Mouse (Mus musculus) ES-E14 (cell line): ENCODE results near the gene Grm5. TPM values are rescaled to one million over a fixed set of nuclear protein-coding genes. Genes with fewer than 3 reads are reported as not detected.

ENCODE experiments used
- DNase-seq: peaks from one replicate; pipeline ENCODE4 v3.0.0-alpha.2; 2013; ENCODE audit warnings: low read depth, low spot score
- H3K27ac ChIP-seq: 2 replicates; pipeline ENCODE4 v1.5.1; 2012; ENCODE audit warnings: low read depth, mild to moderate bottlenecking, low read length, moderate library complexity, mixed read lengths; ENCODE audit not compliant: poor library complexity, insufficient read depth, severe bottlenecking
- H3K36me3 ChIP-seq: 2 replicates; pipeline ENCODE4 v1.6.1; 2012; ENCODE audit warnings: mild to moderate bottlenecking, low read length, moderate library complexity, mixed read lengths; ENCODE audit not compliant: control insufficient read depth, poor library complexity, insufficient read depth, severe bottlenecking
- H3K4me1 ChIP-seq, 2 experiments: fragments of 150-350 bp in 1 of 2; sonication (generic) in 1 of 2; 2 replicates each; pipeline ENCODE4 v1.6.1; 2012; ENCODE audit warnings: low read length in 2 of 2, mild to moderate bottlenecking in 1 of 2, mixed read lengths in 1 of 2; ENCODE audit not compliant: control insufficient read depth in 2 of 2, insufficient read depth in 2 of 2, poor library complexity in 1 of 2
- H3K4me3 ChIP-seq, 2 experiments: fragments of 150-350 bp in 1 of 2; sonication (generic) in 1 of 2; 2 replicates each; pipeline ENCODE4 v1.5.1; 2012; ENCODE audit warnings: low read length in 2 of 2, low read depth in 1 of 2, mild to moderate bottlenecking in 1 of 2, mixed read lengths in 1 of 2; ENCODE audit not compliant: insufficient read depth in 1 of 2, poor library complexity in 1 of 2, severe bottlenecking in 1 of 2
- H3K9ac ChIP-seq: 2 replicates; pipeline ENCODE4 v1.6.1; 2012; ENCODE audit warnings: low read depth, mild to moderate bottlenecking, low read length, mixed read lengths; ENCODE audit not compliant: poor library complexity, insufficient read depth, severe bottlenecking
- H3K9me3 ChIP-seq: fragments of 150-350 bp; sonication (generic); 2 replicates; pipeline ENCODE4 v1.6.1; 2012; ENCODE audit warnings: low read depth, mild to moderate bottlenecking, low read length; ENCODE audit not compliant: control insufficient read depth, insufficient read depth
- CHD2 ChIP-seq: IDR thresholded peaks from 2 replicates; pipeline ENCODE4 v1.6.1; 2014; ENCODE audit warnings: mild to moderate bottlenecking, low read depth, low read length, inconsistent platforms
- HCFC1 ChIP-seq: IDR thresholded peaks from 2 replicates; pipeline ENCODE4 v1.6.1; 2012; ENCODE audit warnings: low read length, inconsistent platforms, borderline replicate concordance; ENCODE audit not compliant: insufficient read depth
- MAFK ChIP-seq: IDR thresholded peaks from 2 replicates; pipeline ENCODE4 v1.6.1; 2014; ENCODE audit warnings: mild to moderate bottlenecking, low read depth, low read length, inconsistent platforms; ENCODE audit not compliant: insufficient read depth
- ZC3H11A ChIP-seq: IDR thresholded peaks from 2 replicates; pipeline ENCODE4 v1.6.1; 2012; ENCODE audit warnings: low read depth, mild to moderate bottlenecking, inconsistent platforms, low read length, borderline replicate concordance
- ZNF384 ChIP-seq: IDR thresholded peaks from 2 replicates; pipeline ENCODE4 v1.6.1; 2012; ENCODE audit warnings: low read depth, low read length, inconsistent platforms
- in situ Hi-C, 2 experiments: fragments of 600-800 bp; cut with MboI; formaldehyde crosslinking; loops; one replicate each; pipeline ENCODE4 v1.15.1; 2025; ENCODE audit warnings: low sequenced_read_pairs in 2 of 2, inconsistent platforms in 1 of 2; ENCODE audit not compliant: unreplicated experiment in 2 of 2
- total RNA-seq: library from RNA; depleted of rRNA; stranded (reverse); fragments of 300-350 nt; gene quantifications from 2 replicates; pipeline ENCODE4 v1.2.3, GENCODE M21; 2012; rRNA removed

Grm5 gene
- total RNA-seq, 1 experiment, result 0.09 TPM

DNA sequence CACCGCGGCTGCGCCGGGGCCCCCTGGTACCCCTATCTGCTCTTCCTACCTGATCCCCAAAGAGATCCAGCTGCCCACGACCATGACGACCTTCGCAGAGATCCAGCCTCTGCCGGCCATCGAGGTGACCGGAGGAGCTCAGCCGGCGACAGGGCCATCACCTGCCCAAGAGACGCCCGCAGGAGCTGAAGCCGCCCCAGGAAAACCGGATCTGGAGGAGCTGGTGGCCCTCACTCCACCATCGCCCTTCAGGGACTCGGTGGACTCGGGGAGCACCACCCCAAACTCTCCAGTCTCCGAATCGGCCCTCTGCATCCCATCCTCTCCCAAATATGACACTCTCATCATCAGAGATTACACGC is 546.5 kb downstream of the Grm5 start:
- Histone ChIP-seq H3K9me3 (no peaks in the 10 kb centered on the region), H3K4me3 (peak overlapping the region; percentile 53 to 57; a peak in 3 of 4 replicates), H3K9ac (0 out of 2 replicates have a peak overlapping the region, but pooled peaks have one; percentile 15), H3K27ac (no peak overlapping the region), H3K36me3 (no peaks in the 10 kb centered on the region), H3K4me1 (0 out of 4 replicates have a peak, but pooled peaks cover 0 to 2% of the 10 kb centered on the region in 2 experiments)
- TF ChIP-seq HCFC1 (no peak), ZNF384 (no peak), ZC3H11A (no peak), CHD2 (no peak), MAFK (no peak)
- no peak for DNase-seq
- in situ Hi-C loops, result no loop called here

DNA sequence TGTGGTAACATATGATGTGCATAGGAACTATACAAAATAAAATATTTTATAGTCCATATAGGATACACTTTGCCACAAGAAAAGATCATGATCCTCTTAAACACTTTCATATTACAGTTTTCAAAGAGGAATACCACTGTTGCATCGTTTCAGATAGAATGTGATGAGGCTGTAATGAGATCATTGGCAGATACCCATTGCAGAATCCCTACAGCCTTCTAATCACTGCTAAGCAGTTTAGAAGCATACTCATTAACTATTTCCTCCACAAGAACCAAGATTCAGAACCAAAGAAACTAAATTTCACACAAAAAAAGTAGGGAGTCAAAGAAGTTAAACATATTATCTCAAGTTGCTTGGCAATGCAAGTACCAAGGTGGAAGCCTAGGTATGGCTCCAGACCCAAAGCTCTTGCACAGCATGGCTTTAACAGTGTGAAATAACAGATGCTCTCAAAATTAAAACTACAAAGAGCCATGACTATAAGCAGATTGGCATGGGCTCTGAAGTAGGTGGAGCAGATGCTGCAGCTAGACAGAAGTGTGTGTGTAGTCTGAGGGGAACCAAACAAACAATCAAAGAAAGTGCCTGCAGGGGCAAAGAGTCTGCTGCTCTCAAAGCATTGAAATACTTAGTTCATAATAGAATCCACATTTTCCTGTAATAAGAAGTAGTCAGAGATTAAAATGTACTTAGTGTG is 575.7 kb downstream of the Grm5 start:
- no peak overlapping the region for H3K27ac ChIP-seq
- no peaks in the 10 kb centered on the region for H3K9me3 ChIP-seq
- no peaks in the 10 kb centered on the region for H3K36me3 ChIP-seq
- no peaks in the 10 kb centered on the region for H3K4me1 ChIP-seq
- no peak for DNase-seq
- H3K4me3 ChIP-seq, result no peak overlapping the region
- no peak for TF ChIP-seq ZC3H11A
- no peak for TF ChIP-seq ZNF384
- TF ChIP-seq CHD2, result no peak
- in situ Hi-C loops, result no loop called here
- H3K9ac ChIP-seq, result no peak overlapping the region

DNA sequence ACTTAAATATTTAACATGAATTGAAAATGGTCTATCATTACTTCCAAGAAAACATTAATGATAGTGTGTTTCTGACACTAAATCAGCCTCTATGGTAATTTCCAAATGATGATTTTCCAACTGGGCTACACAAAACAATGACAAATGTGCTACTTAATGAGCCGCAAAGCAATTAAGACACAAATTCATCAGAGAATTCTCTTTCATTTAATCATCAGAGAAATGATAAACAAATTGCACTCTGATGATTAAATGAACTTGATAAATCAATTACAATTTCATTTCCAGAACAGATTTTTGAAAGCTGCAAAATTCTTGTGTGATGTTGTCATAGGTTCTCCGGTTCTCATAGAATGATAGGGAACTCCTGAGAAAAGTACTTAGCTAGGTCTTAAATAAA is 577.6 kb downstream of the Grm5 start:
- Histone ChIP-seq H3K4me3 (no peak overlapping the region), H3K27ac (no peak overlapping the region), H3K9ac (no peak overlapping the region), H3K36me3 (no peaks in the 10 kb centered on the region), H3K9me3 (no peaks in the 10 kb centered on the region), H3K4me1 (no peaks in the 10 kb centered on the region)
- TF ChIP-seq CHD2 (no peak), ZNF384 (no peak), ZC3H11A (no peak), HCFC1 (no peak), MAFK (no peak)
- in situ Hi-C loops, result no loop called here
- DNase-seq, result no peak

Other genes starting within 250 kb of the Grm5 start
- gene Tyr, start 90.7 kb upstream of the Grm5 start, total RNA-seq, result not detected in 2 replicates